In the genomic region with DNA sequence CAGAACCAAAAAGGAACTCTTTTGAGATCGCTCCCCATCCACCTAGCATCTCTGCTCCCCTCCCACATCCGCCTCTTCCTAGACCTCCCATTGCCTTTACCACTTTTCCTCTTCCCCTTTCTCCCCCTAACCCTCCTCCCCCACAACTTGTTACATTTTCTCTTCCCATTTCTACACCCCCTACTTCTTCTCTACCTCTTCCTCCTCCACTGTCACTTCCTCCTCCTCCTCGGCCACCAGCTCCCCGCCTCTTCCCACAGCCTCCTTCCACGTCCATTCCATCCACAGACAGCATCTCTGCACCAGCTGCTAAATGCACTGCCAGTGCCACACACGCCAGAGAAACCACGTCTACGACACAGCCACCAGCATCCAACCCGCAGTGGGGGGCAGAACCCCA, we compare ENCODE assay signal across 26 mouse cellular contexts.
A peak's percentile ranks its signal among the peaks of the same experiment; 100 is the strongest.
DNase-seq lines count a peak whose midpoint lies in the region; ATAC-seq and TF ChIP-seq lines count a peak whose summit lies in the region.
"Had no signal": no experiment of that assay in that cellular context is flagged by ENCODE, and none has a peak within 500 bp of the region (broad histone marks: within the 10 kb centered on the region; RNA-seq: fewer than 3 reads in every experiment).

No protein-coding gene starts in this region.

- no peaks in the 10 kb centered on the region for H3K36me3 ChIP-seq in CH12.LX (replicated peaks in 1 of 2; ENCODE audit: control insufficient read depth in 1 of 2, insufficient read depth in 1 of 2, low read length in 1 of 2)
- H3K36me3 ChIP-seq: embryonic facial prominence, embryonic 12.5 days; embryonic facial prominence, embryonic 15.5 days; G1E; heart, embryonic 12.5 days; heart, embryonic 15.5 days had no signal

- ATAC-seq in cerebellum, adult (ENCODE audit: insufficient number of reproducible peaks, low FRiP score, low TSS enrichment), result peak; percentile 26; the same call in 1 of the 2 replicates
- ATAC-seq in hematopoietic stem cell, adult 5-6 weeks (replicated peaks in 1 of 2; ENCODE audit: insufficient read depth in 1 of 2, low FRiP score in 2 of 2, low TSS enrichment in 1 of 2, low read depth in 1 of 2, poor library complexity in 2 of 2, severe bottlenecking in 2 of 2), result peak; percentile 78 to 81
- ATAC-seq in activated CD4-positive, CD25-positive, alpha-beta regulatory T cell, adult 4 months, result no peak
- ATAC-seq: forebrain, embryonic 14.5 days; forebrain, postnatal 0 days; hindbrain, postnatal 0 days; intestine, postnatal 0 days; Patski had no signal

- dilution Hi-C loops in CH12.LX (cut with MboI; ENCODE audit: extremely low pct_ligation_motif_present, extremely low pct_unique_long_range_greater_than_20kb, low sequenced_read_pairs), result no loop called here

- no peaks in the 10 kb centered on the region for H3K27me3 ChIP-seq in CH12.LX (replicated peaks)
- H3K27me3 ChIP-seq: embryonic facial prominence, embryonic 12.5 days; embryonic facial prominence, embryonic 15.5 days; heart, embryonic 12.5 days; heart, embryonic 15.5 days had no signal

- peak overlapping the region in 1 of 3 experiments; percentile 37 for H3K4me3 ChIP-seq in CH12.LX (replicated peaks in 1 of 3; ENCODE audit: low read depth in 2 of 3, low read length in 2 of 3, poor library complexity in 1 of 3)
- H3K4me3 ChIP-seq: embryonic facial prominence, embryonic 12.5 days; embryonic facial prominence, embryonic 15.5 days; gastrocnemius, adult 2 months; heart, embryonic 12.5 days; heart, embryonic 15.5 days had no signal

- H3K4me2 ChIP-seq in CH12.LX (ENCODE audit: insufficient read depth, low read depth, poor library complexity, severe bottlenecking), result peak overlapping the region; percentile 42
- H3K4me2 ChIP-seq: embryonic facial prominence, embryonic 12.5 days; embryonic facial prominence, embryonic 15.5 days; heart, embryonic 12.5 days; heart, embryonic 15.5 days; hindbrain, embryonic 14.5 days had no signal

- no peak for TF ChIP-seq EP300 in CH12.LX (IDR thresholded peaks at IDR 0.05; ENCODE audit: low read length)

- H3K27ac ChIP-seq in CH12.LX (ENCODE audit: insufficient read depth, low read depth), result no peak overlapping the region
- H3K27ac ChIP-seq: embryonic facial prominence, embryonic 12.5 days; embryonic facial prominence, embryonic 15.5 days; gastrocnemius, adult 2 months; heart, embryonic 15.5 days; hindbrain, embryonic 14.5 days; hindbrain, postnatal 0 days had no signal

- no peaks in the 10 kb centered on the region for H3K79me2 ChIP-seq in CH12.LX (replicated peaks; ENCODE audit: control insufficient read depth, extremely low read depth, insufficient read depth, poor library complexity, severe bottlenecking)

- TF ChIP-seq CTCF in CH12.LX (conservative IDR thresholded peaks at IDR 0.05 in 1 of 2, IDR thresholded peaks at IDR 0.05 in 1 of 2; ENCODE audit: low read depth in 2 of 2, low read length in 2 of 2), result no peak

- no peak for DNase-seq in cerebellum, adult 11 months
- no peak for DNase-seq in CH12.LX (ENCODE audit: extremely low read depth)
- DNase-seq in urinary bladder, postnatal 10 days (ENCODE audit: low spot score), result no peak
- DNase-seq: adrenal gland, adult 8-10 months; adrenal gland, postnatal 25 days; cerebellum, adult 8-10 months; cerebellum, postnatal 14 days; forebrain, postnatal 0 days; gastrocnemius, adult 2 months; gastrocnemius, postnatal 14 days; heart, adult 18-20 months; heart, postnatal 10 days; heart, postnatal 36 days had no signal

- TF ChIP-seq POLR2A in CH12.LX (IDR thresholded peaks at IDR 0.05; ENCODE audit: low read depth, low read length), result no peak

- H3K4me1 ChIP-seq in CH12.LX (ENCODE audit: control insufficient read depth in 1 of 2, insufficient read depth in 2 of 2), result peaks cover 0 to 3% of the 10 kb centered on the region in 2 experiments; a peak in 1 of 4 replicates
- H3K4me1 ChIP-seq: embryonic facial prominence, embryonic 12.5 days; embryonic facial prominence, embryonic 15.5 days; heart, embryonic 12.5 days; heart, embryonic 15.5 days had no signal

- no peaks in the 10 kb centered on the region for H3K9me3 ChIP-seq in CH12.LX (replicated peaks; ENCODE audit: low read length)
- H3K9me3 ChIP-seq: embryonic facial prominence, embryonic 12.5 days; embryonic facial prominence, embryonic 15.5 days; heart, embryonic 12.5 days; heart, embryonic 15.5 days had no signal

- in situ Hi-C loops in CH12.LX (cut with MboI; ENCODE audit: low pct_ligation_motif_present, low pct_unique_long_range_greater_than_20kb, low sequenced_read_pairs), result no loop called here

- H3K9ac ChIP-seq in CH12.LX (ENCODE audit: insufficient read depth, low read depth), result no peak overlapping the region
- H3K9ac ChIP-seq: embryonic facial prominence, embryonic 12.5 days; embryonic facial prominence, embryonic 15.5 days; forebrain, postnatal 0 days; heart, embryonic 12.5 days; heart, embryonic 15.5 days; hindbrain, embryonic 14.5 days had no signal

- no peak for TF ChIP-seq RAD21 in CH12.LX (IDR thresholded peaks at IDR 0.05; ENCODE audit: low read depth, low read length)

TF ChIP-seq in CH12.LX, 34 proteins besides CTCF, POLR2A, EP300 and RAD21:
- TF ChIP-seq BHLHE40 (IDR thresholded peaks at IDR 0.05; ENCODE audit: low read depth, low read length), result no peak
- no peak for TF ChIP-seq MAFK (IDR thresholded peaks at IDR 0.05; ENCODE audit: insufficient replicate concordance, low read length)
- no peak for TF ChIP-seq USF2 (conservative IDR thresholded peaks at IDR 0.05; ENCODE audit: low read depth, low read length)
- TF ChIP-seq MXI1 (IDR thresholded peaks at IDR 0.05; ENCODE audit: low read depth, low read length), result no peak
- TF ChIP-seq NELFE (IDR thresholded peaks at IDR 0.05; ENCODE audit: low read depth, low read length), result no peak
- TF ChIP-seq UBTF (IDR thresholded peaks at IDR 0.05; ENCODE audit: low read depth, low read length), result no peak
- TF ChIP-seq PAX5 (IDR thresholded peaks at IDR 0.05; ENCODE audit: low read length), result no peak
- TF ChIP-seq TBP (conservative IDR thresholded peaks at IDR 0.05; ENCODE audit: low read depth, low read length), result no peak
- no peak for TF ChIP-seq E2F4 (IDR thresholded peaks at IDR 0.05; ENCODE audit: insufficient replicate concordance, low read depth, low read length)
- TF ChIP-seq MEF2A (IDR thresholded peaks at IDR 0.05; ENCODE audit: borderline replicate concordance, low read depth, low read length), result no peak
